8 mouse cellular contexts compared by ENCODE assay signal in genomic region chr17:74338225-74338931, GRCm38 (mm10). TPM values are rescaled to one million over a fixed set of nuclear protein-coding genes. Genes with fewer than 3 reads are reported as not detected.
DNase-seq lines count a peak whose midpoint lies in the region; ATAC-seq and TF ChIP-seq lines count a peak whose summit lies in the region.

No protein-coding gene starts in this region.

- peak overlapping the region; percentile 74 for H3K4me3 ChIP-seq in gastrocnemius, adult 2 months
- H3K4me3 ChIP-seq in megakaryocyte, embryonic 14.5 days (replicated peaks) = peak overlapping the region; percentile 98

- H3K36me3 ChIP-seq in megakaryocyte, embryonic 14.5 days (replicated peaks; ENCODE audit: low read length) = peaks cover 8% of the 10 kb centered on the region

- H3K27ac ChIP-seq in gastrocnemius, adult 2 months = peak overlapping the region; percentile 92

- peak; percentile 94 for DNase-seq in ZHBTc4 (ENCODE audit: low read depth, low spot score)
- peak; percentile 97 for DNase-seq in gastrocnemius, adult 2 months
- peak; percentile 77 for DNase-seq in hindlimb bud, embryonic 11.5 days (ENCODE audit: extremely low spot score, low read depth, low spot score)
- peak; percentile 89 to 93 for DNase-seq in left cerebral cortex, adult 8-10 months (ENCODE audit: low spot score in 2 of 2)
- DNase-seq in right cerebral cortex, postnatal 10 days (ENCODE audit: low spot score in 2 of 2) = peak; percentile 96 to 97
- DNase-seq in urinary bladder, postnatal 25 days (ENCODE audit: low spot score) = peak; percentile 90

- intact Hi-C loops in gastrocnemius, adult 2 months (cut with DNase I) = loop anchor here (1.0 to 2.0 kb wide), 3 partner anchors 22 to 191 kb away; partner anchors contain the start of gene Memo1

- peaks cover 36% of the 10 kb centered on the region for H3K4me1 ChIP-seq in megakaryocyte, embryonic 14.5 days

- no peaks in the 10 kb centered on the region for H3K9me3 ChIP-seq in megakaryocyte, embryonic 14.5 days

- no peaks in the 10 kb centered on the region for H3K27me3 ChIP-seq in megakaryocyte, embryonic 14.5 days (replicated peaks)

- TF ChIP-seq CTCF in gastrocnemius, adult 2 months (IDR thresholded peaks at IDR 0.05) = no peak

- peak; percentile 96 for ATAC-seq in common myeloid progenitor, adult 5-6 weeks (replicated peaks; ENCODE audit: low read depth, poor library complexity, severe bottlenecking)

RNA-seq across cellular contexts. Expression of gene Spast, which starts 0.4 kb away (rescaled TPM):
- total RNA-seq in common myeloid progenitor, adult 5-6 weeks (2017) = 54.4 and 55.8 TPM in 2 replicates
- total RNA-seq in gastrocnemius, adult 2 months (2021) = 10 to 100 TPM; 47.5 to 47.9 TPM
- total RNA-seq in left cerebral cortex, adult 8-10 months (2022) = 10 to 100 TPM; 41.9 to 49.5 (median 45.9) TPM
- 3.9 and 15.5 TPM in 2 replicates for polyA plus RNA-seq in megakaryocyte, embryonic 14.5 days (2012; ENCODE audit: insufficient read depth, low replicate concordance)

RNA-seq across cellular contexts. Expression of gene Dpy30, which starts 14.6 kb away (rescaled TPM):
- 107 and 148 TPM in 2 replicates for total RNA-seq in common myeloid progenitor, adult 5-6 weeks (2017)
- total RNA-seq in gastrocnemius, adult 2 months (2021) = 10 to 100 TPM; 45.2 to 57.6 TPM
- 10 to 100 TPM; 46.1 to 50.2 (median 48.4) TPM for total RNA-seq in left cerebral cortex, adult 8-10 months (2022)
- polyA plus RNA-seq in megakaryocyte, embryonic 14.5 days (2012; ENCODE audit: insufficient read depth, low replicate concordance) = 7.4 and 93.3 TPM in 2 replicates

RNA-seq across cellular contexts. Expression of gene Memo1, which starts 43.1 kb away (rescaled TPM):
- total RNA-seq in common myeloid progenitor, adult 5-6 weeks (2017) = 127 and 146 TPM in 2 replicates
- 10 to 100 TPM; 43.7 to 55.6 TPM for total RNA-seq in gastrocnemius, adult 2 months (2021)
- total RNA-seq in left cerebral cortex, adult 8-10 months (2022) = 10 to 100 TPM; 36.5 to 43.7 (median 39.9) TPM
- polyA plus RNA-seq in megakaryocyte, embryonic 14.5 days (2012; ENCODE audit: insufficient read depth, low replicate concordance) = 15.6 and 32.8 TPM in 2 replicates

RNA-seq across cellular contexts. Expression of gene Slc30a6, which starts 57.0 kb away (rescaled TPM):
- 9.1 and 13.8 TPM in 2 replicates for total RNA-seq in common myeloid progenitor, adult 5-6 weeks (2017)
- total RNA-seq in gastrocnemius, adult 2 months (2021) = 1 to 10 TPM; 5.8 to 6.5 TPM
- 10 to 100 TPM; 13.7 to 17.6 (median 15.2) TPM for total RNA-seq in left cerebral cortex, adult 8-10 months (2022)
- 1.3 TPM in 1 of 2 replicates, not detected in the other for polyA plus RNA-seq in megakaryocyte, embryonic 14.5 days (2012; ENCODE audit: insufficient read depth, low replicate concordance)

Comparison
In these comparisons a context has a peak if more than half of its experiments do, and no peak if none do; other contexts are left out.
1. Peak in every context shown above with its lines: DNase-seq, ATAC-seq, H3K4me3 ChIP-seq and H3K27ac ChIP-seq.